Mouse (Mus musculus) ovary, adult 2 months (tissue): ENCODE measurements around the gene Slc13a1. TPM values are rescaled to one million over a fixed set of nuclear protein-coding genes. Genes with fewer than 3 reads are reported as not detected.

Experiments
- polyA plus RNA-seq: library from polyadenylated mRNA; depleted of rRNA; stranded (reverse); fragments of >200 nt; gene quantifications from 2 replicates; pipeline ENCODE4 v1.2.3, GENCODE M21; 2012; rRNA removed

The Slc13a1 gene
- 0.07 TPM in 1 of 2 replicates, not detected in the other for polyA plus RNA-seq

GRCm38 (mm10) chr6:24167734-24168327 is at the start of gene Slc13a1:
Gene Slc13a1 (minus strand): TSS chr6:24168092.

Other genes with a start within 250 kb of the Slc13a1 start
- gene Tas2r118, start 198.0 kb downstream of the Slc13a1 start, polyA plus RNA-seq, result not detected in 2 replicates